Mouse (Mus musculus) retina, postnatal 1 day (tissue): ENCODE measurements around the gene Gm28048.

ENCODE experiments used
- DNase-seq: peaks from one replicate; pipeline ENCODE4 v3.0.0-alpha.2; 2012

Gm28048 gene

DNA sequence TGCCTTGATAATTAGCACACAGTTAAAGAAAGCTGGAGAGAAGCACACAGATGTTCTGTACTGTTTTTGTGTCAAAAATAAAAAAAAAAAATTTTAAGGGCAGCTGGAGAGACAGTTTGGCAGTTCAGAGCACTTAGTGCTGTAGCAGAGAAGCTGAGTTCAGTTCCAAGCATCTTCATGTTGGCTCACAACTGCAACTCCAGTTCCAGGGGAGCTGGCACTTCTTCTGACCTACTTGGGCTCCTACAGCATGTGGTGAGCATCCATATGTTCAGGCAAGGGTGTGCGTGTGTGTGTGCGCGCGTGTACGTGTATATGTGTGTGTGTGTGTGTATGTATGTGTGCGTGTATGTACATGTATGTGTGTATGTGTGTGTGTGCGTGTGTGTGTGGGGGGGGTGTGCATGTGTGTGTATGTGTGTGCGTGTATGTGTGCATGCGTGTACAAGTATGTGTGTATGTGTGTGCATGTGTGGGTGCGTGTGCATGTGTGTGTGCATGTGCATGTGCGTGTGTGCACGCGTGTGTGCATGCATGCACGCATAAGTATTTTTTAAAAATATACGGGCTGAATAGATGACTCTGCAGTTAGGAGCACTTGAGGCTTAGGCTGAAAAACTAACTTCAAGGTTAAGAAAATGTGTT, 152.8 kb downstream of the Gm28048 start:
- DNase-seq, result no peak

DNA sequence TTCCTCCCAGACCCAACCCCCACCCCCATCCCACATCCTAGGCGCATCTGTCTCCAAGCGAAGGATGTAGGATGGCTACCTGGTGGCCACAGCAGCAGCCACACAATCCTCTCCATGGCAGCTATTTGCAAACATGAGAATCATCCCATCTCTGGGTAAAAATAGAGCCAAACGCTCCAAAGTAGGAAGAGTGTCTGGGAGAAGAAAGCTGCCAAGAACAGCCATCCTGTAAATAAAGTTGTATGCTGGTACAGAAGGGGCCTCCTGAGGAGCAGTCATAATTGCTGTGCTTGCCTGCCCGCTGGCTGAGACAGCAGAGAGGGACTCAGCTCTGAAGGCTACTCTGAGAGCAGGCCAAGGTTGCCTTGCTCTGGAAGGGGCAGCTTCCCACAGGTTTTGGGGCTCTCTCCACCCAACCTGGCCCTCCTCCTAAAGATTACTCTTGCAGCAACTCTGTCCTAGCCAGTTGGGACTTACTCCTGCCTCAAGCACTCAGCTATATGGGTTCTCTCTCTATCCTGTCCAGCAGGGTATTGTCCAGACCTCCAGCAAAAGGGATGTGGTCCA, 154.3 kb downstream of the Gm28048 start:
- no peak for DNase-seq

DNA sequence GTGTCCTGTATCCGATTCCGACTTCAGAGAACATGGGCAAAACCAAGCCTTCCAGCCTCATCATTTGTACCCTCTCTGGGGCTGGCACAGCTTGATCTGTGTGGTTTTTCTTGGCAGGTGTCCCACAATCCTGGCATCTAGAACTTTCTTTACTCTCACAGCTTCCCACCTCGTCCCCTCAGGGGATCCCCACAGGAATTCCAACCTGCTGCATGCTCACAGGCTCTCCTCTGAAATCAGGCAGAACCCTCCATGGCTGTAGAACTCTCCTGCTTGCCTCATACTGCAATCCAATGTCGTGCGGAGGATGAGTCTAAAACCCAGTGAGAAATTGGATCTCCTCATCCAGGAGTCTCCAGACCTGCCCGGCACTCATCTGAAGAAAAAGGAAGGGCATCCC, 155.2 kb downstream of the Gm28048 start:
- no peak for DNase-seq

DNA sequence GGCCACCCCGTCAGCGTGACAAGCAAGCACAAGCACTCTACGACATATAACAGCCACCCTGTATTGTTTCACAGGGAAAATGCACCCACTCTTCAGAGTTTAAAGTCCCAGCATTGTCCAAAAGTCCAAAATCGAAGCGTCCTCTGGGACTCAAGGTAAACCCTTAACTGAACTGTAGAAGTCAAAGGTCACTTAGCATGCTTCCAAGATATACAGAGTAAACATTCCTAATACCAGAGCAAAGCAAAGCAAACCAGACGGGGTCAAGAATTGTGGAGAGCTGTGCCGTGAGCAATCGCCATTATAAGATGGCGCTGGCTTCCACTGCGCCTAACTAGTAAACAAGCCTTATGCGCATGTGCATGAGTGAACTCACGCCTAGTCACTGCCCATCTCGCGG, 155.8 kb downstream of the Gm28048 start:
- no peak for DNase-seq

DNA sequence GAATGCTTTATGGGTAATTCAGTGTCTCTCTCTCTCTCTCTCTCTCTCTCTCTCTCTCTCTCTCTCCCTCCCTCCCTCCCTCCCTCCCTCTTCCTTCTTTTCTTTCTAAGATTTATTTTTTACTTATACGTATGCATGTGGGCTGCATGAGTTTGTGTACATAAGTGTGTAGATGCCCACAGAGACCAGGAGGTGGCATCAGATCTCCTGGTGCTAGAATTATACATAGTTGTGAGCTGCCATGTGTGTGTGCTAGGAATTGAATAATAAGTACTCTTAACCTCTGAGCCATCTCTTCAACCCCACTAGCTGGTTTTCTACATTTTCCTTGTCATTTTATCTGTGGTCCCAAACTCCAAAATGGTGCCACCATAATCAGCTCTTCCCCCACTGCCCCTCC, 156.3 kb downstream of the Gm28048 start:
- DNase-seq, result no peak

DNA sequence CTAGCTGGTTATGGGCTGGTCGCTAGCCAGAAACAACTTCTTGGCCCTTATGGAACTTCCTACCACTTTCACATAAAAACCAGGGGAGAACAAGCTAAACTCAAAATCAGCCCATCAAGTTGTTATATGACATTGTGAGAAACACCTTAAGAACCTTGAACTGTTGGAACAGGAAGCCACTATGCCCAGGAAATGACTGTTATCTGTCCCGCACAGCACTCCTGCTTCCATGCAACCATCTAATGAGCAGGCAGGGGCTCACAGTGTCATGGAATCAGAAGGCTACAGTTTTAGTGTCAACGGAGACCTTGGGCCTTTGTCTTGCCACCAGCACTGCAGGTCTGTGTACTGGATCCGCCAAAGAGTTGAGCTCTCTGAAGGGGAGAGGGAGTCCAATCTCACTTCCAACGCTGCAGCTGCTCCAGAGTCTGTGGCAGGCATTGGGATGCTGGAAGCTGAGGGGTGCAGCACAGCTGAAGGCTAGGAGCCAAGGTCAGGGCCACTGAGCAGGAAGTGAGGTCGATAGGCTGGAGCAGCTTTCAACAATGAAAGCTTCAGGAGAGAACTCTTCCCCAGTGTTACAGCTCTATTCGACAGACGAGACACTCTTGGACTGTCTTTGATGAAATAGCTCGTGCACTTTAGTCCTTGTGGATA, 157.7 kb downstream of the Gm28048 start:
- no peak for DNase-seq

DNA sequence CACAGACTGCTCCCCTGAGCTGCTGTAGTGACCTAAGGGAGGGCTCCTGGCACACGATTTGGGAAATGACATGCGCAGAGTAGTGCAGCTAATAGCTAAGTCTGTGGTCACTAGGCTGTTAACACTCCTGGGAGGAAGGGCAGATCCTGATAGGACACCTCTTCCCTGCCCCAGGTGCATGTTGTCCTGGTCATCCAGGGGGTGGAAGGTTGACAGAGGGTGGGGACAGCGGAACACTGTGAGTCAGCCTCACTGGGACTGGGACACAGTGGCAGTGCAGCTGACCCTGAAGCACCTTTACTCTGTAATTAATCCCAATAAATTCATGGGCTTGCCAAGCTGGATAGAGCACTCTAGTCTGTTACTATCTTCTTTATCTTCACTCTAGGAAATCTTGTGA, 160.6 kb downstream of the Gm28048 start:
- no peak for DNase-seq

DNA sequence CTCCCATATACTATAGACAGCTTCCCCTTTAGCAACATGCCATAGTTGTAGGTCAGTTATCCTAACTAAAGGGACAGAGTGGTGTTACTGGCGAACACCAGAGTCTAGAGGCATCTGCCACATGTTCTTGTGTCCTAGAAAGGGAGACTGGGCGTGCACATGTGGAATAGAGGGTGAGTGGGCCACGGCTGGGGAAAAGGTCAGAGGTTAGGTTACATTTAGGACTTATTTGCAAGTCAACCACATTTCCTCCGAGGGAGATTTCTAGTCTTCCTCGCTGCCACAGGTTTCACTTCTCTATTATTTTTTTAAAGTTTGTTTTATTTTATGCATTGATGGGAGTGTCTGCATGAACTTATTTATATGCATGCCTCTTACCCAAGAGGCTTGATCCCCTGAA, 163.5 kb downstream of the Gm28048 start:
- no peak for DNase-seq

DNA sequence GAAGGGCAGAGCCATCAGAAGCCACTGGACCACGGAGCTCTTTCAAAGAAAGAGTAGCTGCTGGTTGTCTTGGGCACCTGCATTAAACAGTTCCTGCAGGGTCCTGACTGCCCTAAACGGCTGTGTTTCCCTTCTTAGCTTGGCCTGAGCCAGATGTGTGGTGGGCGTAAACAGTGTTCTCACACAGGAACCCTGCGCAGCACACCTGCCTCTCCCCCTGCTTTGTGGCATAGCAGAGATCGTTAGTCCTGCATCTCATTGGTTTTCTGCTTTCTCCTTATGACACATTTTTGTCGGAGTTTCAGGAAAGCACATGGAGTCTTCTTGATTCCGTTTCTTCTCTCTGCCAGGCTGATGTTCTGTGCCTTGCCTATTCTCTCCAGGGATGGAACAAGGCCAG, 166.0 kb downstream of the Gm28048 start:
- DNase-seq, result no peak

DNA sequence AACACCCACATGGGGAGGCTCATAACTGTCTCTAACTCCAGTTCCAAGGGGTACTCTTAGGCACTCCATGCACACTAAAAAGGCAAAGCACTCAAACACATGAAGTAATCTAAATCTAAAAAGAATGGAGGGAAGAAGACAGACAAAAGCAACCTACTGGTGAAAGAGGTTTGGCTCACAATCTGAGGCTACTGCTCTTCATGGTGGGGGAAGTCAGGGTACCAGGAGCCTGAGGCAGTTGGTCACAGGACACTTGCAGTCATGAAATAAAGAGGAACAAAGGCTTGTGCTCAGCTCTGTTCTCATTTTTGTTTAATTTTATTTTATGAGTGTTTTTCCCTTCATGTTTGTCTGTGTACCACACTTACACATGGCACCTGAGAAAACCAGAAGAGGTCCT, 166.7 kb downstream of the Gm28048 start:
- no peak for DNase-seq

DNA sequence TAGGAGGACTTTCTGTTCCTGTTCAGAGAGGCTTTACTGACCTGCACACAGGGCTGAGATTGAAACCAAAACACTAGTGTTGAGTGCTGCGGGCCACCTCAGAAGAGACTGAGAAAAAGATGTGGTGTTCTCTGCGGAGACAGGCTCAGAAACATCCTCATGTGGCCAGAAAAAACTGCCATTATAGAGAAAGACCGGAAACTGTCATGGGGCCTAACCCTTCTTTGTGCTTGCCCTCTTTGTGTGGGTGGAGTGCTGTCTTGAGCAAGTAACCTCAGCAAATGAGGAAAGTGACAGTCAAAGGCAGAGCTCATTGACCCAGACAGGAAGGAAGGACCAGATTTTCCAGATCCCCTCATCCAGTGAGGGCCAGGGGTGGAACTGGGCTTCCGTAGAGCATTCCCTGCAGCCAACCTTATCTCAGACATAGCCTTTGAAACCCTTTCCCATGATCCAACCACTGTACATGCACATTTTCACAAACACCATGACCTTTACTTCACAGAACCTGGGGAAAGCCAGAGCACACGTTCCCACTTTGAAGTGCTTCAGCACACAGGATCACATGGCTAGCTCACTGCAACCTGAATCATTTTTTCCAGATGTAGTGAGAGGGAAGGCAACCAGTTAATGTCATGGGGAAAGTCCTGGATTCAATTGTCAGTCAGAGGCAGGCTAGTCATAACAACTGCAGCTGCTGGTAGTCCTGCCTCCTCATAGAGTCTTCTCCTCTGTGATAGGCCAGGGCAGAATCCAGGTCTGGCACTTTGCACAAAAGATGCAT, 167.8 kb downstream of the Gm28048 start:
- DNase-seq, result no peak

DNA sequence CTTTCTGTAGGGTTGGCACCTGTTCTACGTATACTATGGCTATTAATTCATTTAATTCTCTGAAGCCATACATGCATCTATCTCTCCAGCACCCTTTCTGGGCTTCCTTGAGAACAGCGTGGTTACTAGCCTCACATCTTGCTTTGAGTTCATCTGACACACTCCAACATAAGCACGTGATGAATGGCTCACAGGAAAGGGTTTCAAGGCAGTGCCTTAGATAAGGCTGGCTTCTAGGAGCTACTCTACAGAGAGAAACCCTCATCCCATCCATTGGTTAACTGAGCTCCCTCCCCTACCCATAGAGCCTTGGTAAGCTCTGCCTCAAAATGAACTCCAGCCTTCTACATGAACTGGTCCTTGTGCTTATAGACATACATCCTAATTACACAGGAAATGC, 168.5 kb downstream of the Gm28048 start:
- no peak for DNase-seq

DNA sequence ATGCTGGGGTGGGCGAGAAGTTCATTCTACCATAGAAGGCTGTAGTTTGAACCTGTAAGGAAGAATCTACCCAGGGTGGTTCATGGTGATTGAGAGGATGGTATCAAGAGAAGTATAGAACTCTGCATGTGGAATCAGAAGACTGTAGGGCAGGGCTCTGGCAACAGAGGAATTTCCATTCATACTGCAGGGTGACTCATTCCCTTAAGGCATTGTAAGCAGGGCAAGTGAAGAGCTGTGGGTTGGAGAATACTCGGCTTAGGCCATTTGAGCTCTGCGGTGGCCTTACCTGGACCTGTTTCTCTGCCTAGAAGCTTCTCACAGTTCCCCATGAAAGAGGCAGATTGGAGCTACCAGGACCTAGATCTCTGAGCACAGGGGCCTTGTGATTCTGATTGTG, 170.5 kb downstream of the Gm28048 start:
- DNase-seq, result no peak

DNA sequence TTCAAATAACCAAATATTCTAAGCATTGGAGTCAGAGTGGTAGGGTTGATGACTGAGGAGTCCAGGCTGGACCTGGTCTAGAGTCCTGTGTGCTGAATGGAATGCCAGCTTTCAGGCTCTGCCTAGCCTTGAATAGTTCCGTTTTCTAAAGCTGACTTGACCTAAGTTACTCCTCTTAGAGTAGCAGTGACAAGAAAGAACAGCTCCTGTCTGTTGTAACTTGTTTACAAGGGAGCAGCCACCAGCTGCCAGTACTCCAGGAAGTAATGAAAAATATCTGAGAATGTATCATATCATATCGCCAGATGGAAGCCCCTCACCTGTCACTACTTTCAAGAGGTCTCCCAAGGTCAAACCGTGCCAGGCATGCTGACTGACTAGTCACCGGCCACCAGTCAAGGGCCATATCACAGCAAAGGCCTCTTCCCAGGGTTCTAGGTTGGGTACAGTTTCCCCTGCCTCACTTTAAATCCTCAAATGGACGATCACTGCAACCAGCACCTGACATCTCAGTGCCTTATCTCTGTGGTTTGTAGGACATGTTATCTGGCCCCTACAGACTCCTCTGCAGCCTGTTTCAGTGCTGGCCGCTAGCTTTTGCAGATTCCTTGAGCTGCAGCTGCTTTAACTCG, 172.3 kb downstream of the Gm28048 start:
- DNase-seq, result no peak

DNA sequence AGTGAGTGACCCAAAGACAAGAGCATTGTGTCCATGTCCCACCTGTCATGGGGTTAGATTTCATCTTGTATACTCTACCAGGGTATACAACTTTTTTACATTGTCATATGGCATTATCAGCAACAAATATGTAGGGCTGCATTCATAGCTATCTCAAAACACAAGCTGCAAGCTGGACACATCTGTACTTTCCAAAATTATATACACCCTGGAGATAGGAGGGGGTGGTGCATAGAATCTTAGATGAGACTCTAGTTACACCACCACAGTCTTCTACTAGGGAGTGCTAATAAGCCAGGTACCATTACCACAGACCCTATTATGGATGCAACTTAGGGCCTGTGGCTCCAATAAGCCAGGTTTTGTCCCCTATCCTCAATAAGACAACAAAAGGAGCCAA, 173.8 kb downstream of the Gm28048 start:
- DNase-seq, result no peak

DNA sequence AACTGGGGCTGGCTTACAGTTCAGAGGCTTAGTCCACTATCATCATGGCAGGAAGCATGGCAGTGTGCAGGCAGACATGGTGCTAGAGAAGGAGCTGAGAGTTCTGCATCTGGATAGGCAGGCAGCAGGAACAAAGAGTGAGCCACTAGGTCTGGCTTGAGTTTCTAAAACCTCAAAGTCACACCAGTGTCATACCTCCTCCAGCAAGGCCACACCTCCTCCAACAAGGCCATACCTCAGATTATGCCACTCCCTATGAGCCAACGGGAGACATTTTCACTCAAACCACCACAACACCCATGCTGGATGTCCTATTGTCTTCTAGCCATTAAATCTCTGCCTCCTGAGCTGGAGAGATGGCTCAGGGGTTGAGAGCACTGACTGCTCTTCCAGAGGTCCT, 176.7 kb downstream of the Gm28048 start:
- DNase-seq, result no peak

DNA sequence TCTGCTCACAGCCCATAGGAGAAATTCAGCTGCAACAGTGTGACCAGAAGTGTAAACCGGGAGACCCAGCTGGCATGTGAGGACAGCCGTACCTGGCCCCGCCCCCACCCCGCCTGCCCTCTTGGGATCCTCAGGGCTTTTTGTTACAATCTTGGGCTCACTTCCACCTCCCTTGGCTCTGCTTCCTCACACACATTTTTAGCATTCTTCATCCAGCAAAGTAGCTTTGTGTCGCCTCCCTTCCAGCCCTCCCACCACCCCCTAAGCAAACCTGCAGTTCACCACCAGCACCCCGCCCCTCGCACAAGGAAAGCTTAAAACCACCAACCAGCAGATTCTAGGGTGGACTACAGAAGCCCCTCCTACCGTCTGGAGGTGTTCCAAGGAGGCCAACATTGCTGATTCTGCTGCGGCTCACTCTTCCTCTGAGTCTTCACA, 181.9 kb downstream of the Gm28048 start:
- DNase-seq, result no peak

DNA sequence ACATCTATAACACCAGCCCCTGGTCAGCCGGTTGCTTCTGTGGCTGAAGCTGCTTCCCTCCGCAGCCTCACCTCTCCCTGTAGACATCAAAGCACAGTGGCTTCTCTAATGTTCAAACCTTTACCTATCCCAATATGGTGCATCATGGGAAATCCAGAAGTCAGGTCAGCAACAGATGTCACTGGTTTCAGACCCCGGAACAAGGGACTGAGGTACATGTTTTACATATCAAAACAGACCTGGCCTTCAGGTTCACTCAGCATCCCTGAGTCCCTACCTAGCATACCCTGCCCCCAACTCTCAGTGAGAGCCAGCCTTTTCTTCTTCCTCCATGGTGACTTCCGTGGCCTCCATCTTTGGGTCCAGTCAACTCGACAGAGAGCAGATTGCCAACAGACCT, 183.0 kb downstream of the Gm28048 start:
- DNase-seq, result no peak

DNA sequence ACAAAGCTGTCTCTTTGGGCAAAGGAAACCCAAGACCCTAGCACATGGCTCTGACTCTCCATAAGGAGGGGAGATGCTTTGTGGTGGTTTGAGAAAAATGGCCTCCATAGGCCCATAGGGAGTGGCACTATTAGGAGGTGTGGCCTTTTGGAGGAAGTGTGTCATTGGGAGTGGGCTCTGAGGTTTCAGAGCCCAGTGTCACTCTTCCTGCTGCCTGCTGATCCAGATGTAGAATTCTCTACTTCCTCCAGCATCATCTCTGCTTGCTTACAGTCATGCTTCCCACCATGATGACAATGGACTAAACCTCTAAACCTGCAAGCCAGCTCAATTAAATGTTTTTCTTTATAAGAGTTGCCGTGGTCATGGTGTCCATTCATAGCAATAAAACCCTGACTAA, 187.2 kb downstream of the Gm28048 start:
- no peak for DNase-seq

DNA sequence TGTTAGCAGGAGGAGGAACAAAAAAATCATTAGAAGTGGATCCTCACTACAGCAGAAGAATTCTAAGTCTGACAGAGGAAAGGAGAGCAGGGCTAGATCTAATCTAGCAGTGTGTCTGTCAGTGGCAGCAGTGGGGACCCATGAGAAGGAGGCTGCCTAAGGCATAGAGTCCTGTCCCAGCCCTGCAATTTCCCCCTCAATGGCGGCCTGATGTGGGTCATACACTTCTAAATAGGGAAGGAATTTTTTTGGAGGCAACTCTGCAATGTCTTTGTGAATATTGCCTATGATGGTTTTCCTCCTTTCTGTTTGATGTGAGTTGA, 188.0 kb downstream of the Gm28048 start:
- no peak for DNase-seq

DNA sequence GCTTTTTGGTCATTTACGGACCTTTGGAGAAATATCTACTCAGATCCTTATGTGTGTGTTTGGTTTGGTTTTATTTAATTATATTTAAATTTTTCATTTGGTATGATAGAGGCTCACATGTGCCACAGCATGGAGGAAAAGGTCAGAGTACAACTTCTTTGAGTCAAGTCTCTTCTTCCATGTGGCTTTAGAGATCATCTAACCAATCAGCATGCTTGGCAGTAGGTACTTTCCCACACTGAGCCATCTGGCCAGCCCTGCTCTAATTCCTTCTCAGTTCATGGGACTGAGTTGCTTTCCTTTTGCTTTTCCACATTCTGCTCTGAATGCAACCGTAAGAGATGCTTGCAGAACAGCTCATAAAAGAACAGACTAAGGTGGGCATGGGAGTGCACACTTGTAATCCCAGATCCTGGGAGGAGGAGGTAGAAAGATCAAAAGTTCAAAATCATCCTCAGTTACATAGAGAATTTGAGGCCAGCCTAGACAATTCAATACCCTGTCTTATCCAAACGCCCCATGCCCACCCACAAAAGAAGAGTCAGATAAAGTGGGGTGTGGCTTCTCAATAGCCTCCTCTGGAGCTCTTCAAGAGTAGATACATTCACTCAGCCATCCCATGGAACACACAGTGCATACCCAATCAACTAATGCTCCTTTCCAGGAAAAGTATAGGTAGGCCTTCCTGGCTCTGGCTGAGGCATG, 188.6 kb downstream of the Gm28048 start:
- DNase-seq, result no peak

DNA sequence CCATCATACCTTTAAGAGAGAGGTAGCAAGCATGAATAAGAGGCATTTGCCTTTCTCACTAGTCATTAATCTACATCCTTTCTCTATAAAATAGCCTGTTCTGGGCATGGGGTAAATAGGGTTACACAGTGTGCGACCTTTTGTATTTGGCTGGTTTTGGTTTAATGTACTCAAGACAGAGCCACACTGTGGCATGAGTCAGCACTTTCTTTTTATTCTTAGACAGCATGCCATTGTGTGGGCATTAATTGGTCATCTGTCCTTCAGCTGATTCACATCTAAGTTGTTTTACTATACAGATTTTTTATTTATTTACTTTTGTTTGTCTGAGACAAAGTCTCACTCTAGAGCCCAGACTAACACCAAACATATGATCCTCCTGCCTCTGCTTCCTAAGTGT, 189.7 kb downstream of the Gm28048 start:
- no peak for DNase-seq

DNA sequence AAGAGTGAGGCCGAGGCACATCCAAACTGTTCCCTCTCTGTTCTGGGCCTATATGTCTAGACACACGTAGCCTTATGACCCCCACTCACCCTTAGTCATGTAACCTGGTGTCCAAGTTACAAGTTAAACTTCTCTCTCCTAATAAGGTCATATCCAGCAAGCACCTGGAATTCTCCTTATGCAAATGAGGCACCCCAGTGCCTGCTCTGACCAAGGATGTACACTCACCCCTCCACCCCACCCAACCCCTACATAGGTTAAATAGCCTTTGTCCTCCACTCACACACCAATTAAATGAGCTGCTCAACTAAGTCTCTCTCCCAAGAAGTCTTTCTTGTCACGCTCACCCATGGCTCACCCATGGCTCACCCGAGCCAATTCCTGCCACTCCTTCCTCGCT, 190.2 kb downstream of the Gm28048 start:
- DNase-seq, result no peak
